Mouse (Mus musculus) ovary, postnatal 36 days (tissue): ENCODE data around the gene Helz2.

Experiments used
- DNase-seq: peaks from one replicate; pipeline ENCODE4 v3.0.0; 2022; ENCODE audit warnings: low spot score, mixed read lengths

The Helz2 gene

DNA sequence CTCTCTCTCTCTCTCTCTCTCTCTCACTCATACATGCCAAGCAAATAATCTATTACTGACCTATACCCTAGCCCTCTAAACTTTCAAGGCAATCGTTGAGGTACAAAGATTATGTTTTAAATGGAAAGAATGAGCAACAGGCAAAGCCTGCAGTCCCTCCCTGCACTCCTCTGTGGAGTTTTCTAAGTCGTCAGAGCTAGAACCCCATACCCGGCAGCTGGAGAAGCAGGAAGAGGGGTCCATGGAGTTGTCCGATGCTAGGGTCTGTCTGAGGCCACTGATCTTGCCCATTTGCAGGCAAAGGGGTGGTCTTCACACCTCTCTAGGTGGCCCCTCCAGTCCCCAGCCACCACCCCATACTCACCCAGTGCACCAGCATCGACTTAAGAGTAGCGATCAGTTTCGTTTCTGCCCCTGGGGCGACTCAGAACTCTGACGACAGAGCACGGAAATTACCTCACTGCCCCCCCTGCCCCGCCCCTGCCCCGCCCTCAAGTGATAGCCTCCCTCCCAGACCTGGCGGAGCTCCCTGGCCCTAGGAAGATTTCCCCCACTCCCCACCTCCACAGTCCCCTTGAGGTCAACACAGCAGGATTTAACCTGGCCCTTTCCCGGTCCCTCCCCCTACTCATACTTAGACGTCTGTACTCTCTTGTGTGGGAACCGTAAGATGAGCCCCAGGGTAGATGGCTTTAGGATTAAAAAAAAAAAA lies at the start of gene Helz2:
Gene Helz2 (minus strand): TSS at position 426 of the 712 bp plus-strand sequence.
- DNase-seq = peak; percentile 47

DNA sequence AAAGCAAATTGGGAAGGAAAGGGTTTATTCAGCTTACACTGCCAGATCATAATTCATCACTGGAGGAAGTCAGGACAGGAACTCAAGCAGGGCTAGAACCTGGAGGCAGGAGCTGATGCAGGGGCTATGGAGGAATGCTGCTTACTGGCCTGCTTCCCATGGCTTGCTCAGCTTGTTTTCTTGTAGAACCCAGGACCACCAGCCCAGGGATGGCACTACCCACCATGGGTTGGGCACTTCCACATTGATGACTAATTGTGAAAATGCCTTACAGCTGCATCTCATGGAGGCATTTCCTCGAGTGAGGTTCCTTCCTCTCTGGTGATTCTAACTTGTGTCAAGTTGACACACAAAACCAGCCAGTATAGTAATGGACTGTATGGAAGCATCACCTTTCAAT lies 49.1 kb upstream of the Helz2 start:
- no peak for DNase-seq

DNA sequence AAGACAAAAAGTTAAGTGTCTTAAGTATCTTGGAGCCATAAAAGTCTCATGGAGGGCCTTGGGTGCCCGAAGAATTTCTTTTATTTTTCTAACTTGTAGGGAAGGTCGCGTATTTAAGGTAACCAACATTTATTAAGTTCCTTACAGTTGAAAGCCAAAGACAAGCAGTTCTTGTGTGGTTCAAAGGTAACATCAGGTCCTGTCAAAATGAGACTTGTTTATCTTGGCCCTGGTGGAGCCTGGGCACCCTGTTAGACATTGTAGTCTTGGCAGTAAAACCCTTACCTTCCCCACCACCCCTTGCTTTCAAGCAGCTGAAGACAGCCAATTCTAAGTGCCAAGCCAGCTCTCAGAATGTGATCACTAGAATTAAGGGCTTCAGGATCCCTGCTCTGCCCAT lies 46.9 kb upstream of the Helz2 start:
- no peak for DNase-seq

DNA sequence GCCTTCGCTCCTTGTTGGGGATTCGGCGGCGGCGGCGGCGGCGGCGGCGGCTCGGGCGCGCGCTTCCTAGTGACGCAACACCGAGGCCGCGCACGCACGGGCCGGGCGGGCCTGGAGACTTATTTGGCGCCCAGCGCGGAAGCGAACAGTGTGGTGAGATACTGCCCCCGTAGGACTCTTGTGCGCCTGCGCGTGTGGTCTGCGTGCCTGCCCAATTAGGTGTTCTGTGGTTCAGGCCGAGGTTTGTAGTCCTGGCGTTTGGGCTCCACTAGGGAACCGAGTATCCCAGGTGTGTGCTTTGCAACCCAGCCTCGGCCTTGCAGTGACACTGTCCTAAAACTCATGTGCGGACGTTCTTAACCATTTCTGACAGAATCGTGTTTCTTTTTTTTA lies 46.1 kb upstream of the Helz2 start, which contains the start of gene Gmeb2:
Gene Gmeb2 (minus strand): TSS at position 78 of the 393 bp plus-strand sequence.
- peak; percentile 92 for DNase-seq

DNA sequence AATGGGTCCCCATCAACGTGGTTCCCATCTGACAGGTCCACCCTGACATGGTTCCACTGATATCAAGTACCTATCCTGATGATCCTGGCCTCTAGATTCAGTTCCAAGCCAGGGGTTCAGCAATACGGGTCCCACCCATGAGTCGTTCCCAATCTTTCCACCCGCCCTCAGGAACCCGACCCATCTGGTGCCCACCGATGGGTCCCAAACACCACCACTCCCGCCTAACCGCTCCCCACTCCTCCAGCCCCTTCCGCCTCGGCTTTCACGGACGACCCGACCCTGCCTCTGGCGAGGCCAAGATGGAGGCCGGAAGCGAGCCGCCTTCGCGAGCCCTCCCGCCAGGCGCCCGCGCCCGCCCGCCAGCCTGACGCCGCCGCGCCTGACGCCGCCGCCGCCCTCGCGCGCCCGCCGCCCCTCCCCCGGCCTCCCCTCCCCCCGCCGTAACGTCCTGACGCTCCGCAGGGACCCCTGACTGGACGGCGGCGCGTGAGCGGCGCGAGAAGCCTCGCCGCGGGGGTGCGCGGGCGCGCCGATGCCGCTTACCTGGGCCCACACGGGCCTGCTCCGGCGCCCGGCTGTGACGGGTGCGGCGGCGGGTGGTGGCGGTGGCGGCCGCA lies 45.6 kb upstream of the Helz2 start:
- DNase-seq = peak; percentile 85

DNA sequence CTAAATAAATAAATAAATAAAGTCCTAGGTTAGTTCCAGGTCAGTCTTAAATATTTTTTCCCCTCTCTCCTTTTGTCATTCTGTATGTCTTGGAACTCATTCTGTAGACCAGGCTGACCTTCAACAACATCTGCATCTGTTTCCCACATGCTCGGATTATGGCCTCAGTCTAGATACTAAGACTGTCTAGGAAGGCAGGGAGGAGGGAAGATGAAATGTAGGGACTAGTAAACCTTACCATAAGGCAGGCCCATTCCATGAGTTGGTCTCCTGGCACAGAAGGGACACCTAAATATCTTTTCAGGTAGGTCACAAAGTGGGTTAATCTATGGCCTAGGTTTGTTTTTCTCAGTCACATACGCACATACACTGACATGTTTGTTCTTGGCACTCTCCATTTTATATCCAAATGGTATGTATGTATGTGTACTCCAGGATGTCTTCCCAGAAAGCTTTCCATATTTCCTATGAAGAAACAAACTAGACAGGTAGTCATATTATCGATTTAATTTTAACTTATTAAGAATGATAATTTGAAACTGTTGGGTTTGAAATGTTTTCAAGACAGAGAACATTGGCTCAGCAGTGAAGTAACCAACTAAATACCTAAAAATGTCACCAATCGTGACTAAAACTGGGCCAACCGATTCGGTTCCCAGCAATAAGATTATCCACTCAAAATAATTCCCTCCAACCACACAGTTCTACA lies 45.0 kb upstream of the Helz2 start:
- DNase-seq = no peak

DNA sequence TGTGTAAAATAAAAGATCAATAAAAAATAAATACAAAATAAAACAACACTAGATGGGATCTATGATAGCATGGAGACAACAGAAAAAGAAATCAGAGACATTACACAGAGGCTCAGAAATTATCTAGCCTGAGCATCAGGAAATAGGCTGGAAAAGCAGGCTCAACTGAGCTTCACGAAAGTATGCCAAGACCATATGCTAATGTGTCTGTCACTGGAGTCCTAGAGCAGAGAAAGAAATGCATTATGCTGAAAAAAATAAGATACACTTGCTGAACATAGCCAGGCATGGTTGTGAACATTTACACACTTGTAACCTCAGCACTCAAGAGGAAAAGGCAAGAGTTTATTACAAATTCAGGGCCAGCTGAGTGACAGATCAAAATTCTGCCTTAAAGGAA lies 38.1 kb upstream of the Helz2 start:
- no peak for DNase-seq

DNA sequence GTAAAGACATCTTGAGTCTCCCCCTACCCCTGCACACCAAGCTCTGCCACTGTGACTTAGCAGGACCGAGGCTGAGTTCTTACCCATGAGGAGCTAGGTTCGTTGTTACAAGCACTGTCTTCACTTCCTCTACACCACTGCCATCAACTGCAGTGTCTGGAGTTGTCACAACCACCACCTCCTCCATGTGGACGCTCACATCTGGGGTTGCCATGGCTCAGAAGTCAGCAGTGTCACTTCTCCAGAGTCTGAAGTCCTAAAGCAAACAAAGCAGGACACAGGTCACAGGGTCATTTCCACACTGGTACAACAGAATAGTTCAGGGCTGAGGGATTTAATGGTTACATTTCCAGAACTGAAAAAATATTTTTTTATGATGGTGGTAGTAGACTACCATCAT lies 36.0 kb upstream of the Helz2 start:
- no peak for DNase-seq

DNA sequence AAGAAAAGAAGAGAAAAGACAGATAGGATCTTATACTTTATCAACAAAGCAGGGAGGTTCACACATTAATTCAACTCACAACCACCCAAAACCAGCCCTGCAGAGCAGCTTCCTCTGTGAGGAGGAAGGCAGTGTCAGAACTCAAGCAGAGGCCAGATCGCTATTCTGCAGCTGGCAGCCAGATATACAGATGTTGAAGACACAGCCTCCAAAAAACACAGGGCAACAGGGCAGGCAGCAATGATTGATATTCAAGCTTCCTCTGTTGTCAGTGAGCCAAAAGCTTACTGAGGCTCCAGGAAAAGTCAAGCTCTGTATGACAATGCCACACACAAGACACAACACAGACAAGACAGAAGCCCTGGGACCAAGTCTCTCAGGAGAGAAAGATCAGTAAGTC lies 34.9 kb upstream of the Helz2 start:
- no peak for DNase-seq

DNA sequence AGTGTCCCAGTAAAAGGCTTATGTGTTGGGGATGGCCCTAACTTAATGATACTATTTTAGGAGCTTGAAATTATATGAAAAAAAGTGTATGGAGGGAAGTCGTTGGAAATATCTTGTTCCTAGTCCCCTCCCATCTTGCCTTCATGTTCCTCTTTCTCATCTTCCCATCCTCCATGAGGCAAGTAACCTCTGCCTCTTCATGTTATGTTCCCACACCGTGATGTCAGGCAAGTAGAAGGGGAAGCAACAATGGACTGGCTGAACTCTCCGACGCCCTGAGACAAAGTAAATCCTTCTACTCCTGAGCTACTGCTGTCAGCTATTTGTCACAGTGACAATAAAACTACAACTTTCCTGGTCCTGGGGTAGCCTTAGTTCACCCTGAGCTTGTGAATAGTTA lies 32.8 kb upstream of the Helz2 start:
- DNase-seq = no peak

DNA sequence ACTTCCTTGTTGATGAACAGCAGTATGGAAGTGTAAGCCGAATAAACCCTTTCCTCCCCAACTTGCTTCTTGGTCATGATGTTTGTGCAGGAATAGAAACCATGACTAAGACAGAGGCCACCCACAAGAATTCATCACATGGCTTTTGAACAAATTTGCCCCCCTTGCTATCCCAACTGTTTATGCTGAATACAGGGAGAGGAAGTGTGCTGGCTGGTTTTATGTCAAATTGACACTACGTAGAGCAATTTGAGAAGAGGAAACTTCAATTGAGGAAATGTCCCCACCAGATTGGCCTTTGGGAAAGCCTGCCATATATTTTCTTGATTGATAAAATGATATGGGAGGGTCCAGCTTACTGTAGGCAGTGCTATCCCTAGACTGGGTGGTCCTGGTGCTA lies 32.0 kb upstream of the Helz2 start:
- no peak for DNase-seq

DNA sequence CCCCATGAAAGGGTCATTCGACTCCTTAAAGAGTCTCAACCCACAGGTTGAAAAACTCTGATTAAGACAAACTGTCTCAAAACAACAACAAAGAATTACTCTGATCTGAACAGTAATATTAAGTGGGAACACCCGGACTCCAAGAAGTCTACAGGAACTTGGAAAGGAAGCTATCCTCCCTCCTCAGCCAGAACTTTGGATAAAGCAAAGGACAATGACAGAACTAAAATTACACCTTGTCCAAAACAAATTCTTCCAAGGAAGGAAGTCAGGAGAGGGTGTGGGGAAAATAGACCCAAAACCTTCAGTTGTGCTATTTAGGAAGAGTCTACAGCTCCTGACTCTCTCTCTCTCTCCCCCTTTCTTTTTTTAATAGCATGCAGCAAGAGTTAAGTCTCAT lies 30.3 kb upstream of the Helz2 start:
- DNase-seq = no peak

DNA sequence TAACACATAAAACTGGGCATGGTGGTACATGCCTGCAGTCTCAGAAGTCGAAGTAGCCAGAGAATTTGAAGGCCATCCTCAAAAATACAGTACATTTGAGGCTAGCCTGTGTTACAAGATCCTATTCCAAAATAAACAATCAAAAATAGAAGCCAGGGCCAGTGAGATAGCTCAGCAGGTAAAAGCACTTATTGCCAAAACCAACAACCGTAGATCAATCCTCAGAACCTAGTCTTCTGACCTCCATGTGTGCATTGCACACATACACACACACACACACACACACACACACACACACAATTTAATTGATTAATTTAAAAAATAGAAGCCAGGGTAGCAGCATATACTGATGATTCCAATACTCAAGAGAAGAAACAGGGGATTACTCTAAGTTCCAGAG lies 25.0 kb upstream of the Helz2 start:
- DNase-seq = no peak

DNA sequence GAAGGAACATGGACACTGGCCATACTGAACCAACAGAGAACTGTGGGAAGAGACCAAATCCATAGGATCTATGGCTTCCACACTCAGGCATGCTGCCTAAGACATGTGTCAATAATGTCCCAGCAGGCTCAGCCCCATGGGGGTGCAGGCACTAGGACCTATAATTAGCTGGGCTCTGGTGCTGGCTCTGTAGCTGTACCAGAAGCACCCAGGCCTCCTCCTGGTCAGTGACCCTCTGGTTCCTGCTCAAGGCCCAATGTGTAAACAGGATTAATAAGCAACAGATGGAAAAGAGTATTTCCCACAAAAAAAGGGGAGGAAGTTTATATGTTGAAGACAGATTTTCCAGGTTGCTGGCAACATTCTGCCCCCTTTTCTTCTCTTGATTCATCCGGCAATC lies 11.4 kb upstream of the Helz2 start:
- DNase-seq = no peak

DNA sequence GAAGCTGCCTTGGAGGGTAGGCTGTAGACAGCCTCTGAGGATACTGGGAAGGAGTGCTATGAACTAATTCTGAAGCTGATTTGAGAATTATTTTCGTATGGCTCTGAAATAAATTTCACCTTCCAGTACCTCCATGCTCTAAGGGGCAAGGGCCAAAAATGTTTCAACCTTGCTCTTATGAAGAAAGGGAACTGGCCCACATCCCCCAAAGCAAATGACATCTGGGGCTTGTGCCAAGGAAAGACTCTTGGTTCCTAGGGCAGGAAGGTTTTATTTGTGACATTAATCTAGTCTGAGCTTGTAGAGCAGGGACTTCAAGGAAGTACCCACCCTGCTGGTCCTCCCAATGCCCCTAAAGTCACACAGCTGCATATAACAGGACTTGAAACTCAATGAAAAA lies 10.0 kb upstream of the Helz2 start:
- no peak for DNase-seq

DNA sequence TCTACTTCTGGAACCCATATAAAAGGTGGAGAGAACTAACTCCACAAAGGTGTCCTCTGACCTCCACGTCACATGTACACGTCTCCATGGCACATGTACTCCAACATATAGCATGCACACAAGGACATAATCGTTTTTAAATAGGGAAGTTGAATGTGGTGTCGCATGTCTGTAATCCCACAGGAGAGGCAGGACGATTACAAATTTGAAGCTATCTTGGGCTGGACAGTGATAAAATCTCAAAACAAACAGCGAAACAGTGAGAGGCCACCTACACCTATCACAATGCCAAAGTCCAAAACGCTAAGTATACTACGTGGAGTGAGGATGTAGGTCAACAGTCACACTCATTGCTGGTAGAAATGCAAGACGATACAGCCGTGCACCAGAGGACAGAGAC lies 7.4 kb upstream of the Helz2 start:
- no peak for DNase-seq

DNA sequence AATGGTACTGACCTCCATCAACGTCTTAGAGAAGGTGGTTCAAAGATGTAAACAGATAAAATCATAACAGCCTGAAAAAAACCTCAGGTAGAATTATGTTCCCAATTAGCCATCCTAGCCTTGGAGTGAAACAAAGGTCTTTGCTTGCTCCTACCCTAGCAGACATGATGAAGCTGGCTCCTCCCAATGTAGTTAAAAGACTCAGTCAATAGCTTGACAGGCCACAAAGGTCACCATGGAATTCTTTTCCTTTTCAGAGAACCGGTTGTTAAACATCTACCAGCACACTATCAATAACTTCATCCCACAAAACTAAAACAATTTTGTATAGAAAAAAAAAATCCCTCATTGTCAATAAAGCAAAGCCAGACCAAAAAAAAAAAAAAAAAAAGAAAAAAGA lies 3.2 kb upstream of the Helz2 start:
- DNase-seq = no peak

DNA sequence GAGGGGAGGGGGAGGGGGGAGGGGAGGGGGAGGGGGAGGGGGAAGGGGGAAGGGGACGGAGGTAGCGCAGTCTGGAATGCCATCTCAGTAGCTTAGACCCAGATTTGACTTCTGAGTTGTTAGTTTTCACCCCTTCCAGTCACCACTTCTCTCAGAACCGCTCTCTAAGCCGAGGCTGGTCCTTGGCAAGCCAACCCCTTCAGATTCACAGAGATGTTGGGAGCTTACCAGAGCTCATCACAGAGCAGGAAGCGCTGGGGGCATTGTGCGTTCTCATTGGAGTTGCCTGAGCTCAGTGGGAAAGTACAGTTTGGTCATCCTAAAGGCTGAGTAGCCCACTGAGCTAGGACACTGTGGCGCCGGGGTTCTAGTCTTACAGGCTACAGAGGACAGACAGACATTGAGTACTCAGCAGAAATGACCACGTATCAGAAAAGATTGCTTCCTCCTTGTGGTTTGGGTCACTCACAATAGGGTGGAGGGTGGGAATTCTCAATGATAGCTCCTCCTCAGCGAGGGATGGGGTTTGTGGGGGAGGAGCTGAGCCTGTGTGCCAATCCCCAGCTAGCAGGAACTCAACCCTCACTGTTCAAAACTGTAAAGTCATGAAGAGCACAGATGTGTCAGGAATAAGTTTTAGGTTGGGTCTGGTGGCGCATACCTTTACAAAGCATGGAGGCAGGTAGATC lies 2.0 kb upstream of the Helz2 start:
- no peak for DNase-seq

DNA sequence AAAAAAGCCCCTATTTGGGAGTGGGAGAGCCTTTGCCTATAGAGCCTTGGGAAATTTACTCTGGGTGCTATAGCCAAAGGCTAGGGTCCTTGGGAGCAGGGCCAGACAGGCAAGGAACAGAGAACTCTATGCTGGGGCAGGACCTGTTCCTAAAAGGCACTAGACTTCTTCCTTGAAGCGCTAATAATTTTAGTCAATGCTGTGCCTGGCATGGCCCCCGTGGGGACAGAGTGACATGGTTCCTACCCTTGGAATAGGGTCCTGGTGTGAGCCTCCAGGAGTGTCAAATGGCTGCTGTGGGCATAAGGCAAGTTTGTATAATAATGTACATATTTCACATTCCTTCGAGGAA lies 463 bp upstream of the Helz2 start:
- no peak for DNase-seq

DNA sequence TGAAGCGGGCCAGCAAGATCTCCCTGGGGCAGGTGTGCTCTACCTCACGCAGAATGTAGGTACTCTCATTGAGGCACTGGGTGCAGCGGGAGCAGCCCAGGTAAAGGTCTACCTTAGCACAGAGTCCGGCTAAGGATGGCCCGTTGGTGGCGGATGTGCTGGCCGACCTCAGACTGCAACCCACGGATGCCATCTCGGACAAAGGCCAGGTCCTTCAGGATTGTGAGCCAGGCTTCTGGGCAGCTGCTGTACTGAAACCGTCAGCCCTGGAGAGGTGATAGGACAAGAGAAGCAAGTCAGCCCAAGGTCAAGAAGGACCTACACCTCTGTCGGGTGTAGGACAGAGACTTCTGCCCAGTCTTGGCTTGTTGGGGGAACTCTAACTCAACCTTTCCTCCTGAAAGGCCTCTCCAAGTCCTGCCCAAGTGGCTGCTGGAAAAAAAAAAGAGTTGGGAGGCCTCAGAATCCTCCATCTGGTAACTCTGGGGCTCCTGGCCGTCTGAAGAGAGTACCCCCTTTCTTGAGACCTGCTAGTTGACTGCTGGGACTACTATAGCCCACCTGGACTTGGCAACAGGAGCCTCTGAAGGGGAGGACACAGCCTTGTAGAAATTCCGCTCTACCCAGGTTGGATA lies 904 bp downstream of the Helz2 start:
- DNase-seq = no peak

DNA sequence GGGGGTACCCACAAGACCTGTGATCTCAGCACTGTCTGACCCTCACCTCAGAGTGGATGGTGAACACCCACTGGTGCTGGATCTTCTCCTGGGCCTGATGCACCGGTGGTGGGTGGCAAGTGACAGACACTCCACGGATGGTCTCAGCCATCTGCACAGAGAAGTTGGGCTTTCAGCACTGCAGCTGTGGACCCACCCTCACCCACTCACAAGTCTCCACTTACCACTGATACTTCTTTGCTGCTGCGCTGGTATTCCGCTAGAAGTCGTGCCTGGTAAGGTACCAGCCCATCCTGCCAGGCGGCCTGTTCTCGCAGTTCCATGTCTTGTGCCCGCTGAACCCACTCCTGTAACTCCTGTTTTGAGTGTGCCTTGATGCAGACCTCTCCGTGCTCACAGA lies 2.6 kb downstream of the Helz2 start:
- no peak for DNase-seq

DNA sequence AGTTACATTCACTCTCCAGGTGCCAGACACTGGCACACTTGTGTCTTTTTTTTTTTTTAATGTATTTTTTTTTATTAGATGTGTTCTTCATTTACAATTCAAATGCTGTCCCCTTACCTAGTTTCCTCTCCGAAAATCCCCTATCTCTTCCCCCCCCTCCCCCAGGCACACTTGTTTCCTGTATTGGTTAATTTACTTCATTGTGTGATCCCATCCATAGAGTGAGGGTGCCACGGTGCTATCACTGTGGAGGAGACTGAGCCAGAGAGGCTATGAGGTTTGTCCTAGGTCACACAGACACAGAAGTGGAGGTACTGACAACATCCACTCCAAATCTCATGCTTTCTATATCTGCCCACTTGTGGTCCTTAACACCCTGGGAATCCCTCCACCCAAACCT lies 3.0 kb downstream of the Helz2 start:
- DNase-seq = no peak
